Comparison of ENCODE assay signal across 7 mouse cellular contexts in the genomic region with DNA sequence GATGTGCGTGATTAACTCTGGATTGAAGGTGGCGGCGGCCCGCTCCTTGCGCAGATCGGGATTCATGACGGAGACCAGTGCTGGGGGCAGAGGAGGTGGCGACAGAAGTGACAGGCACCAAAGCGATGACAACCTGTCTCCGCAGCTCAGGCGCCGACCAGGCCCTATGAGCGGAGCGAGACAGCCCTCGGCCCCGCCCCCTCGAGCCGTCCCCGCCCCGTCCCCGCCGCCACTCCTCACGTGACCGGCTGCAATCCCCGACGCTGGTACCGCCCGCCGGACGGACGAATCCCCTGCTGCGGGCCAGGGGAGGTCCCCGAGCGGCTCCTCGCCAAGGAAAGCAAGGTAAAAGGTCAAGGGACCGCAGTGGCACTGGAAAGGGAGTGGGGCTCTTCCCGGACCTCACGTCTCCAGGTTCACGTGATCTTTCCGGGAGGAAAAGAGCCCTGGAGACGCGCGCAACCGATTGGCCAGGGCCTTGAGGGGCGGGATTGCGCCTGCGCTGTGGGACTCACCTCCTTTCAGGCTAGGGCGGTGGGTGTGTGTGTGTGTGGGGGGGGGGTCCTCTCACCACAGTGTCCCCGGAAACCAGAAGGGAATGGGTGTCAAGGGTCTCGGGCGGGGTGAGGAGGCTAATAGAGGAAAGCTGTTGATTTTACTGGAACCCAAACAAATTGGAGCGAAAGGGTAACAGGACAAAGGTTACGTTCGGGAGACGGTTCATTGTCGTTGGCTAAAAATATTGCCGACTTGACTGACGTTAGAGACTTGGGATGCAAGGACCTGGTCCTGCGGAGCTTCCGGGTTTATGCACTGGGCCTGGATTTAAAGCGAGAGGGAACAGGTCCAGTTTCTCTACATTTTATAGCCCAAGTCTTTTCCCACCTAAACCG. TPM values are rescaled to one million over a fixed set of nuclear protein-coding genes. Genes with fewer than 3 reads are reported as not detected.
DNase-seq lines count a peak whose midpoint lies in the region; ATAC-seq and TF ChIP-seq lines count a peak whose summit lies in the region.

A gene (plus strand): TSS at position 217 of the 893 bp plus-strand sequence.
A gene (minus strand): TSS at position 407 of the 893 bp plus-strand sequence.

- H3K36me3 ChIP-seq in embryonic facial prominence, embryonic 10.5 days (replicated peaks), result peaks cover 13% of the 10 kb centered on the region
- peaks cover 5% of the 10 kb centered on the region; the same call in 1 of the 2 replicates for H3K36me3 ChIP-seq in intestine, postnatal 0 days (ENCODE audit: control insufficient read depth, insufficient read depth)
- peaks cover 11% of the 10 kb centered on the region; the same call in 1 of the 2 replicates for H3K36me3 ChIP-seq in midbrain, embryonic 12.5 days
- peaks cover 16% of the 10 kb centered on the region for H3K36me3 ChIP-seq in small intestine, adult 2 months (ENCODE audit: control insufficient read depth, insufficient read depth, low read length)

- DNase-seq in adrenal gland, postnatal 10 days, result peak; percentile 98
- peak; percentile 97 for DNase-seq in embryonic facial prominence, embryonic 10.5 days (ENCODE audit: low spot score)
- peak; percentile 87 for DNase-seq in gonadal fat pad, adult 2 months (ENCODE audit: low read depth)
- peak; percentile 98 for DNase-seq in left cerebral cortex, postnatal 4 days

- peak within 1 kb of the TSS; percentile 80 for H3K4me2 ChIP-seq in intestine, postnatal 0 days (replicated peaks; ENCODE audit: low read depth)
- peak within 1 kb of the TSS; percentile 78 for H3K4me2 ChIP-seq in midbrain, embryonic 12.5 days (replicated peaks)

- H3K9ac ChIP-seq in intestine, postnatal 0 days (ENCODE audit: low read depth, low read length), result peak within 1 kb of the TSS; percentile 90
- peak within 1 kb of the TSS; percentile 71 for H3K9ac ChIP-seq in midbrain, embryonic 12.5 days (replicated peaks)

- no peaks in the 10 kb centered on the region for H3K27me3 ChIP-seq in embryonic facial prominence, embryonic 10.5 days (replicated peaks; ENCODE audit: low read depth, poor library complexity, severe bottlenecking)
- H3K27me3 ChIP-seq in intestine, postnatal 0 days (replicated peaks; ENCODE audit: control insufficient read depth, insufficient read depth, low read length), result no peaks in the 10 kb centered on the region
- no peaks in the 10 kb centered on the region for H3K27me3 ChIP-seq in midbrain, embryonic 12.5 days
- no peaks in the 10 kb centered on the region for H3K27me3 ChIP-seq in small intestine, adult 2 months (ENCODE audit: control insufficient read depth, insufficient read depth, low read length)

- no peaks in the 10 kb centered on the region for H3K9me3 ChIP-seq in embryonic facial prominence, embryonic 10.5 days
- no peaks in the 10 kb centered on the region for H3K9me3 ChIP-seq in intestine, postnatal 0 days (ENCODE audit: control insufficient read depth)
- no peaks in the 10 kb centered on the region for H3K9me3 ChIP-seq in midbrain, embryonic 12.5 days

- intact Hi-C loops in left cerebral cortex, postnatal 4 days (cut with DNase I), result no loop called here

- H3K27ac ChIP-seq in embryonic facial prominence, embryonic 10.5 days (replicated peaks), result peak within 1 kb of the TSS; percentile 99
- peak within 1 kb of the TSS; percentile 97 for H3K27ac ChIP-seq in intestine, postnatal 0 days (ENCODE audit: low read depth, low read length)
- peak within 1 kb of the TSS; percentile 94 for H3K27ac ChIP-seq in midbrain, embryonic 12.5 days (replicated peaks)
- peak within 1 kb of the TSS; percentile 98 for H3K27ac ChIP-seq in small intestine, adult 2 months (ENCODE audit: insufficient read depth, low read depth, low read length)

- TF ChIP-seq POLR2A in small intestine, adult 2 months (IDR thresholded peaks at IDR 0.05; ENCODE audit: low read depth, low read length), result peak; percentile 96

- TF ChIP-seq CTCF in intestine, postnatal 0 days (IDR thresholded peaks at IDR 0.05; ENCODE audit: low read depth), result no peak
- no peak for TF ChIP-seq CTCF in small intestine, adult 2 months (IDR thresholded peaks at IDR 0.05; ENCODE audit: extremely low read depth, insufficient read length, insufficient replicate concordance, low read depth, low read length)

- peaks cover 15% of the 10 kb centered on the region for H3K4me1 ChIP-seq in embryonic facial prominence, embryonic 10.5 days
- H3K4me1 ChIP-seq in intestine, postnatal 0 days (replicated peaks; ENCODE audit: control insufficient read depth, insufficient read depth, low read length), result 0 out of 2 replicates have a peak, but pooled peaks cover 10% of the 10 kb centered on the region
- H3K4me1 ChIP-seq in midbrain, embryonic 12.5 days, result peaks cover 13% of the 10 kb centered on the region
- peaks cover 15% of the 10 kb centered on the region for H3K4me1 ChIP-seq in small intestine, adult 2 months (ENCODE audit: control insufficient read depth, insufficient read depth, insufficient read length, low read length)

- H3K4me3 ChIP-seq in embryonic facial prominence, embryonic 10.5 days, result peak within 1 kb of the TSS; percentile 91
- H3K4me3 ChIP-seq in intestine, postnatal 0 days (ENCODE audit: low read depth, low read length), result peak within 1 kb of the TSS; percentile 76
- peak within 1 kb of the TSS; percentile 63 for H3K4me3 ChIP-seq in midbrain, embryonic 12.5 days
- H3K4me3 ChIP-seq in small intestine, adult 2 months (ENCODE audit: low read depth, low read length), result peak within 1 kb of the TSS; percentile 89

- WGBS in embryonic facial prominence, embryonic 10.5 days, result under 1% methylated on average over 62 of the region's 62 CpGs
- under 1% methylated on average over 62 of the region's 62 CpGs for WGBS in intestine, postnatal 0 days
- under 1% methylated on average over 62 of the region's 62 CpGs for WGBS in midbrain, embryonic 12.5 days
- under 1% methylated on average over 62 of the region's 62 CpGs for WGBS in small intestine, adult 2 months

- peak; percentile 94 for ATAC-seq in intestine, postnatal 0 days
- ATAC-seq in midbrain, embryonic 12.5 days (ENCODE audit: low FRiP score, low read depth), result peak; percentile 99

RNA-seq across cellular contexts. Expression of the first gene that starts in this region (rescaled TPM):
- total RNA-seq in adrenal gland, postnatal 10 days (2021), result 10 to 100 TPM; 17.8 to 24.4 TPM
- 62.7 and 65.6 TPM in 2 replicates for polyA plus RNA-seq in embryonic facial prominence, embryonic 10.5 days (2016; fragmentation: Nextera tagmentation; extraction: Ambion mirVana)
- polyA plus RNA-seq in gonadal fat pad, adult 2 months (2012; rRNA removed), result 49.9 and 51.0 TPM in 2 replicates
- polyA plus RNA-seq in intestine, postnatal 0 days (2015; fragmentation: Nextera tagmentation; extraction: Ambion mirVana), result 64.6 and 66.8 TPM in 2 replicates
- 10 to 100 TPM; 39.5 to 39.9 TPM for total RNA-seq in left cerebral cortex, postnatal 4 days (2021)
- polyA plus RNA-seq in midbrain, embryonic 12.5 days (2016; fragmentation: Nextera tagmentation; extraction: Ambion mirVana), result 50.4 and 60.0 TPM in 2 replicates
- 15.8 and 27.7 TPM in 2 replicates for polyA plus RNA-seq in small intestine, adult 2 months (2012; rRNA removed)

RNA-seq across cellular contexts. Expression of the second gene that starts in this region (rescaled TPM):
- 100 to 1,000 TPM; 177 to 242 TPM for total RNA-seq in adrenal gland, postnatal 10 days (2021)
- 17.7 and 18.8 TPM in 2 replicates for polyA plus RNA-seq in embryonic facial prominence, embryonic 10.5 days (2016; fragmentation: Nextera tagmentation; extraction: Ambion mirVana)
- 174 and 195 TPM in 2 replicates for polyA plus RNA-seq in gonadal fat pad, adult 2 months (2012; rRNA removed)
- polyA plus RNA-seq in intestine, postnatal 0 days (2015; fragmentation: Nextera tagmentation; extraction: Ambion mirVana), result 98.9 and 114 TPM in 2 replicates
- 10 to 100 TPM; 96.3 to 98.3 TPM for total RNA-seq in left cerebral cortex, postnatal 4 days (2021)
- 37.9 and 42.6 TPM in 2 replicates for polyA plus RNA-seq in midbrain, embryonic 12.5 days (2016; fragmentation: Nextera tagmentation; extraction: Ambion mirVana)
- polyA plus RNA-seq in small intestine, adult 2 months (2012; rRNA removed), result 71.1 and 112 TPM in 2 replicates

Comparison
In these comparisons a context has a peak if more than half of its experiments do, and no peak if none do; other contexts are left out.
1. Peak in every context shown above with its lines: DNase-seq, ATAC-seq, H3K4me3 ChIP-seq and H3K27ac ChIP-seq.